Mouse (Mus musculus) myocyte (in vitro differentiated cells): ENCODE measurements around the gene Dnah2.

ENCODE experiments used
- E2F4 ChIP-seq: IDR thresholded peaks from one replicate; pipeline ENCODE4 v1.6.1; 2011; ENCODE audit warnings: mild to moderate bottlenecking, control low read depth, moderate library complexity; ENCODE audit not compliant: insufficient read depth
- MAX ChIP-seq: IDR thresholded peaks from one replicate; pipeline ENCODE4 v1.6.1; 2011; ENCODE audit warnings: low read depth, mild to moderate bottlenecking, control low read depth
- MYOD1 ChIP-seq, 3 experiments: IDR thresholded peaks; one replicate each; pipeline ENCODE4 v1.6.1; 2011; ENCODE audit warnings: control low read depth in 2 of 3, low read depth in 2 of 3, mild to moderate bottlenecking in 2 of 3, moderate library complexity in 1 of 3; ENCODE audit not compliant: insufficient read length in 2 of 3, control insufficient read depth in 1 of 3
- POLR2A ChIP-seq: IDR thresholded peaks from one replicate; pipeline ENCODE4 v1.6.1; 2011; ENCODE audit warnings: low read depth, mild to moderate bottlenecking, control low read depth, moderate library complexity; ENCODE audit not compliant: insufficient read length
- TCF12 ChIP-seq: IDR thresholded peaks from one replicate; pipeline ENCODE4 v1.6.1; 2011; ENCODE audit warnings: mild to moderate bottlenecking, control low read depth; ENCODE audit not compliant: poor library complexity, insufficient read depth, severe bottlenecking
- USF1 ChIP-seq: IDR thresholded peaks from one replicate; pipeline ENCODE4 v1.6.1; 2011; ENCODE audit warnings: low read depth, mild to moderate bottlenecking, control low read depth, moderate library complexity

- no peak for TF ChIP-seq E2F4
- no peak for TF ChIP-seq TCF12
- TF ChIP-seq POLR2A, result peak; percentile 55
- peak in 1 of 3 experiments; percentile 9 for TF ChIP-seq MYOD1 (IDR thresholded peaks at IDR 0.05; ENCODE audit: control insufficient read depth in 1 of 3, insufficient read length in 2 of 3, low read depth in 2 of 3)
- no peak for TF ChIP-seq USF1
- no peak for TF ChIP-seq MAX
Observed at GRCm38 (mm10) chr11:69401210-69401637, 147.7 kb downstream of the Dnah2 start.
